ENCODE assay signal across 8 mouse cellular contexts in genomic region chr6:72260981-72261682, GRCm38 (mm10). TPM values are rescaled to one million over a fixed set of nuclear protein-coding genes. Genes with fewer than 3 reads are reported as not detected.
DNase-seq lines count a peak whose midpoint lies in the region; ATAC-seq lines count a peak whose summit lies in the region.

No protein-coding gene starts in this region.

- peak; percentile 98 for DNase-seq in NIH3T3 (ENCODE audit: low read depth)
- peak; percentile 98 to 100 for DNase-seq in cerebellum, postnatal 10 days
- DNase-seq in frontal cortex, postnatal 25 days (ENCODE audit: low spot score in 2 of 2): peak; percentile 85 to 88
- DNase-seq in hindbrain, embryonic 14.5 days (ENCODE audit: low spot score): peak; percentile 94
- DNase-seq in layer of hippocampus, postnatal 25 days (ENCODE audit: extremely low spot score in 1 of 2, low spot score in 1 of 2): peak; percentile 85 to 99
- DNase-seq in lung, postnatal 25 days (ENCODE audit: low spot score): peak; percentile 90
- DNase-seq in retina, postnatal 1 day: peak; percentile 90
- DNase-seq in thymus, postnatal 4 days: peak; percentile 96

- no peak overlapping the region for H3K9ac ChIP-seq in hindbrain, embryonic 14.5 days

- ATAC-seq in hindbrain, embryonic 14.5 days (ENCODE audit: low FRiP score): peak; percentile 92

- H3K27me3 ChIP-seq in hindbrain, embryonic 14.5 days (ENCODE audit: control insufficient read depth, insufficient read depth, low read length): 0 out of 2 replicates have a peak, but pooled peaks cover 3% of the 10 kb centered on the region

- no peak overlapping the region for H3K4me3 ChIP-seq in hindbrain, embryonic 14.5 days (replicated peaks; ENCODE audit: low read length)

- WGBS in hindbrain, embryonic 14.5 days: 31% methylated on average over 19 of the region's 19 CpGs

- H3K9me3 ChIP-seq in hindbrain, embryonic 14.5 days (ENCODE audit: control insufficient read depth, low read length): no peaks in the 10 kb centered on the region

- no peaks in the 10 kb centered on the region for H3K4me1 ChIP-seq in hindbrain, embryonic 14.5 days (replicated peaks; ENCODE audit: control insufficient read depth, insufficient read depth, low read length)

- no peaks in the 10 kb centered on the region for H3K36me3 ChIP-seq in hindbrain, embryonic 14.5 days (replicated peaks; ENCODE audit: control insufficient read depth, insufficient read depth)

- H3K27ac ChIP-seq in hindbrain, embryonic 14.5 days: no peak overlapping the region

- H3K4me2 ChIP-seq in hindbrain, embryonic 14.5 days (replicated peaks): no peak overlapping the region

RNA-seq across cellular contexts. Expression of gene Atoh8, which starts 25.8 kb away (rescaled TPM):
- 3.0 and 3.3 TPM in 2 replicates for polyA plus RNA-seq in hindbrain, embryonic 14.5 days (2014; fragmentation: Nextera tagmentation; extraction: Ambion mirVana)
- 1 to 10 TPM; 2.3 to 2.8 TPM for total RNA-seq in layer of hippocampus, postnatal 25 days (2021)

RNA-seq across cellular contexts. Expression of gene Sftpb, which starts 43.3 kb away (rescaled TPM):
- 0.37 and 0.55 TPM in 2 replicates for polyA plus RNA-seq in hindbrain, embryonic 14.5 days (2014; fragmentation: Nextera tagmentation; extraction: Ambion mirVana)
- not detected for total RNA-seq in layer of hippocampus, postnatal 25 days (2021)
